Mouse (Mus musculus) brain, embryonic 14.5 days (tissue): ENCODE measurements around the gene Il27ra.
A peak's percentile ranks its signal among the peaks of the same experiment; 100 is the strongest.

Experiments used
- CTCF ChIP-seq: fragments of 200-500 bp; IDR thresholded peaks from 2 replicates; pipeline ENCODE4 v1.5.1; 2012; ENCODE audit warnings: inconsistent platforms, mild to moderate bottlenecking, moderate library complexity, borderline replicate concordance; ENCODE audit not compliant: insufficient read depth, insufficient read length; ENCODE audit errors: extremely low read depth
- POLR2A ChIP-seq: fragments of 200-500 bp; IDR thresholded peaks from 2 replicates; pipeline ENCODE4 v1.6.1; 2012; ENCODE audit warnings: mild to moderate bottlenecking, inconsistent platforms, borderline replicate concordance; ENCODE audit not compliant: poor library complexity, insufficient read depth, insufficient read length, severe bottlenecking; ENCODE audit errors: extremely low read depth

- peak; percentile 37; the same call in 1 of the 2 replicates for TF ChIP-seq POLR2A
- TF ChIP-seq CTCF: no peak
Observed at GRCm38 (mm10) chr8:83996567-83997505, 45.6 kb downstream of the Il27ra start.
